Mouse (Mus musculus): ENCODE measurements around the gene Kcnmb2. TPM values are rescaled to one million over a fixed set of nuclear protein-coding genes. Genes with fewer than 3 reads are reported as not detected.

Kcnmb2 gene
- polyA plus RNA-seq, 1 experiment from 2014 or later, result 0.61 TPM

- Histone ChIP-seq H3K36me3 (ENCODE audit: control insufficient read depth, insufficient read depth, low read length) (no peaks in the 10 kb centered on the region), H3K4me3 (ENCODE audit: control insufficient read depth in 1 of 2, insufficient read depth in 1 of 2, low read depth in 1 of 2, low read length in 2 of 2) (no peak overlapping the region), H3K27me3 (ENCODE audit: control insufficient read depth, insufficient read depth, low read length) (no peaks in the 10 kb centered on the region), H3K4me1 (ENCODE audit: control insufficient read depth in 2 of 2, insufficient read depth in 2 of 2, low read length in 2 of 2) (no peaks in the 10 kb centered on the region), H3K4me2 (ENCODE audit: low read length) (no peak overlapping the region), H3K9me3 (ENCODE audit: control insufficient read depth, low read length) (no peaks in the 10 kb centered on the region), H3K27ac (replicated peaks in 1 of 2; ENCODE audit: control insufficient read depth in 1 of 2, insufficient read depth in 1 of 2, low read depth in 2 of 2, low read length in 2 of 2) (no peak overlapping the region), H3K9ac (ENCODE audit: low read length) (no peak overlapping the region)
- ATAC-seq (ENCODE audit: insufficient number of reproducible peaks, insufficient read depth, low FRiP score, low read depth), result no peak
- whole genome bisulfite sequencing, result 40% methylated on average over 3 of the region's 3 CpGs
Observed at GRCm38 (mm10) chr3:32144655-32145054, 242.3 kb downstream of the Kcnmb2 start.

GRCm38 (mm10) chr3:32147739-32148138 lies 245.4 kb downstream of the Kcnmb2 start:
- ATAC-seq (ENCODE audit: insufficient number of reproducible peaks, insufficient read depth, low FRiP score, low read depth), result no peak
- no peak overlapping the region for H3K9ac ChIP-seq (ENCODE audit: low read length)
- H3K36me3 ChIP-seq (ENCODE audit: control insufficient read depth, insufficient read depth, low read length), result no peaks in the 10 kb centered on the region

GRCm38 (mm10) chr3:32149851-32150570 lies 247.7 kb downstream of the Kcnmb2 start:
- WGBS, result 66% methylated on average over 14 of the region's 14 CpGs
- no peak overlapping the region for H3K4me3 ChIP-seq (ENCODE audit: control insufficient read depth in 1 of 2, insufficient read depth in 1 of 2, low read depth in 1 of 2, low read length in 2 of 2)
- H3K9ac ChIP-seq (ENCODE audit: low read length), result no peak overlapping the region
- no peak overlapping the region for H3K4me2 ChIP-seq (ENCODE audit: low read length)
- H3K27me3 ChIP-seq (ENCODE audit: control insufficient read depth, insufficient read depth, low read length), result no peaks in the 10 kb centered on the region
- no peaks in the 10 kb centered on the region for H3K9me3 ChIP-seq (ENCODE audit: control insufficient read depth, low read length)
- ATAC-seq (ENCODE audit: insufficient number of reproducible peaks, insufficient read depth, low FRiP score, low read depth), result no peak
- no peaks in the 10 kb centered on the region for H3K4me1 ChIP-seq (ENCODE audit: control insufficient read depth in 2 of 2, insufficient read depth in 2 of 2, low read length in 2 of 2)
- H3K27ac ChIP-seq (replicated peaks in 1 of 2; ENCODE audit: control insufficient read depth in 1 of 2, insufficient read depth in 1 of 2, low read depth in 2 of 2, low read length in 2 of 2), result no peak overlapping the region
- H3K36me3 ChIP-seq (ENCODE audit: control insufficient read depth, insufficient read depth, low read length), result no peaks in the 10 kb centered on the region

More at GRCm38 (mm10) chr3:32147739-32148138, 245.4 kb downstream of the Kcnmb2 start:
- H3K4me2 ChIP-seq (ENCODE audit: low read length), result no peak overlapping the region
- no peak overlapping the region for H3K4me3 ChIP-seq (ENCODE audit: control insufficient read depth in 1 of 2, insufficient read depth in 1 of 2, low read depth in 1 of 2, low read length in 2 of 2)
- no peaks in the 10 kb centered on the region for H3K9me3 ChIP-seq (ENCODE audit: control insufficient read depth, low read length)
- WGBS, result 80% methylated on average over 4 of the region's 4 CpGs
- H3K27me3 ChIP-seq (ENCODE audit: control insufficient read depth, insufficient read depth, low read length), result no peaks in the 10 kb centered on the region
- H3K27ac ChIP-seq (replicated peaks in 1 of 2; ENCODE audit: control insufficient read depth in 1 of 2, insufficient read depth in 1 of 2, low read depth in 2 of 2, low read length in 2 of 2), result no peak overlapping the region
- no peaks in the 10 kb centered on the region for H3K4me1 ChIP-seq (ENCODE audit: control insufficient read depth in 2 of 2, insufficient read depth in 2 of 2, low read length in 2 of 2)

- H3K9ac ChIP-seq (ENCODE audit: low read length), result no peak overlapping the region
- no peaks in the 10 kb centered on the region for H3K27me3 ChIP-seq (ENCODE audit: control insufficient read depth, insufficient read depth, low read length)
- H3K4me2 ChIP-seq (ENCODE audit: low read length), result no peak overlapping the region
- H3K36me3 ChIP-seq (ENCODE audit: control insufficient read depth, insufficient read depth, low read length), result no peaks in the 10 kb centered on the region
- H3K4me1 ChIP-seq (ENCODE audit: control insufficient read depth in 2 of 2, insufficient read depth in 2 of 2, low read length in 2 of 2), result no peaks in the 10 kb centered on the region
- H3K27ac ChIP-seq (replicated peaks in 1 of 2; ENCODE audit: control insufficient read depth in 1 of 2, insufficient read depth in 1 of 2, low read depth in 2 of 2, low read length in 2 of 2), result no peak overlapping the region
- WGBS, result 68% methylated on average over 6 of the region's 6 CpGs
- no peak for ATAC-seq (ENCODE audit: insufficient number of reproducible peaks, insufficient read depth, low FRiP score, low read depth)
- H3K4me3 ChIP-seq (ENCODE audit: control insufficient read depth in 1 of 2, insufficient read depth in 1 of 2, low read depth in 1 of 2, low read length in 2 of 2), result no peak overlapping the region
- H3K9me3 ChIP-seq (ENCODE audit: control insufficient read depth, low read length), result no peaks in the 10 kb centered on the region
Observed at GRCm38 (mm10) chr3:32180519-32180918, 278.2 kb downstream of the Kcnmb2 start.

- no peak overlapping the region for H3K27ac ChIP-seq (replicated peaks in 1 of 2; ENCODE audit: control insufficient read depth in 1 of 2, insufficient read depth in 1 of 2, low read depth in 2 of 2, low read length in 2 of 2)
- H3K4me1 ChIP-seq (ENCODE audit: control insufficient read depth in 2 of 2, insufficient read depth in 2 of 2, low read length in 2 of 2), result peaks cover 0 to 5% of the 10 kb centered on the region in 2 experiments; a peak in 1 of 4 replicates
- 55% methylated on average over 2 of the region's 2 CpGs for WGBS
- H3K9ac ChIP-seq (ENCODE audit: low read length), result no peak overlapping the region
- no peaks in the 10 kb centered on the region for H3K9me3 ChIP-seq (ENCODE audit: control insufficient read depth, low read length)
- no peak for ATAC-seq (ENCODE audit: insufficient number of reproducible peaks, insufficient read depth, low FRiP score, low read depth)
- no peak overlapping the region for H3K4me2 ChIP-seq (ENCODE audit: low read length)
- no peaks in the 10 kb centered on the region for H3K27me3 ChIP-seq (ENCODE audit: control insufficient read depth, insufficient read depth, low read length)
- H3K4me3 ChIP-seq (ENCODE audit: control insufficient read depth in 1 of 2, insufficient read depth in 1 of 2, low read depth in 1 of 2, low read length in 2 of 2), result no peak overlapping the region
- H3K36me3 ChIP-seq (ENCODE audit: control insufficient read depth, insufficient read depth, low read length), result no peaks in the 10 kb centered on the region
Observed at GRCm38 (mm10) chr3:32185855-32186522, 283.7 kb downstream of the Kcnmb2 start.

GRCm38 (mm10) chr3:32188521-32188920 lies 286.2 kb downstream of the Kcnmb2 start:
- no peaks in the 10 kb centered on the region for H3K9me3 ChIP-seq (ENCODE audit: control insufficient read depth, low read length)
- H3K27me3 ChIP-seq (ENCODE audit: control insufficient read depth, insufficient read depth, low read length), result no peaks in the 10 kb centered on the region
- H3K9ac ChIP-seq (ENCODE audit: low read length), result no peak overlapping the region
- no peak overlapping the region for H3K27ac ChIP-seq (replicated peaks in 1 of 2; ENCODE audit: control insufficient read depth in 1 of 2, insufficient read depth in 1 of 2, low read depth in 2 of 2, low read length in 2 of 2)
- ATAC-seq (ENCODE audit: insufficient number of reproducible peaks, insufficient read depth, low FRiP score, low read depth), result no peak
- H3K4me3 ChIP-seq (ENCODE audit: control insufficient read depth in 1 of 2, insufficient read depth in 1 of 2, low read depth in 1 of 2, low read length in 2 of 2), result no peak overlapping the region
- H3K4me2 ChIP-seq (ENCODE audit: low read length), result no peak overlapping the region
- 33% methylated on average over 5 of the region's 5 CpGs for WGBS
- peaks cover 0 to 5% of the 10 kb centered on the region in 2 experiments; a peak in 2 of 4 replicates for H3K4me1 ChIP-seq (ENCODE audit: control insufficient read depth in 2 of 2, insufficient read depth in 2 of 2, low read length in 2 of 2)
- no peaks in the 10 kb centered on the region for H3K36me3 ChIP-seq (ENCODE audit: control insufficient read depth, insufficient read depth, low read length)

- ATAC-seq (ENCODE audit: insufficient number of reproducible peaks, insufficient read depth, low FRiP score, low read depth), result no peak
- Histone ChIP-seq H3K36me3 (ENCODE audit: control insufficient read depth, insufficient read depth, low read length) (no peaks in the 10 kb centered on the region), H3K4me2 (ENCODE audit: low read length) (no peak overlapping the region), H3K27me3 (ENCODE audit: control insufficient read depth, insufficient read depth, low read length) (no peaks in the 10 kb centered on the region), H3K9ac (ENCODE audit: low read length) (no peak overlapping the region), H3K27ac (replicated peaks in 1 of 2; ENCODE audit: control insufficient read depth in 1 of 2, insufficient read depth in 1 of 2, low read depth in 2 of 2, low read length in 2 of 2) (no peak overlapping the region), H3K9me3 (ENCODE audit: control insufficient read depth, low read length) (no peaks in the 10 kb centered on the region), H3K4me3 (ENCODE audit: control insufficient read depth in 1 of 2, insufficient read depth in 1 of 2, low read depth in 1 of 2, low read length in 2 of 2) (no peak overlapping the region), H3K4me1 (ENCODE audit: control insufficient read depth in 2 of 2, insufficient read depth in 2 of 2, low read length in 2 of 2) (peaks cover 0 to 9% of the 10 kb centered on the region in 2 experiments; a peak in 3 of 4 replicates)
- WGBS, result 52% methylated on average over 2 of the region's 2 CpGs
Observed at GRCm38 (mm10) chr3:32188955-32189354, 286.6 kb downstream of the Kcnmb2 start.
